Mouse (Mus musculus) heart, postnatal 0 days (tissue): Measurements from ENCODE around the gene Egfl7. TPM values are rescaled to one million over a fixed set of nuclear protein-coding genes. Genes with fewer than 3 reads are reported as not detected.

ENCODE experiments used
- ATAC-seq: fragments of 200-750 bp; cut with Nextera tagmentation; 2 replicates; pipeline ENCODE4 v1.8.0; 2017; ENCODE audit warnings: low read depth, moderate number of reproducible peaks, moderate library complexity; ENCODE audit not compliant: insufficient read depth
- DNase-seq: peaks from one replicate; pipeline ENCODE4 v3.0.0-alpha.2; 2016; ENCODE audit warnings: low spot score
- H3K27ac ChIP-seq: fragments of 300-500 bp; sonication (generic); 2 replicates; pipeline ENCODE4 v1.5.1; 2014; ENCODE audit warnings: low read depth, mild to moderate bottlenecking
- H3K27me3 ChIP-seq: fragments of 300-500 bp; sonication (generic); 2 replicates; pipeline ENCODE4 v1.6.1; 2014; ENCODE audit warnings: low read length, mixed read lengths; ENCODE audit not compliant: control insufficient read depth, insufficient read depth
- H3K36me3 ChIP-seq: fragments of 300-500 bp; sonication (generic); replicated peaks from 2 replicates; pipeline ENCODE4 v1.6.1; 2014; ENCODE audit warnings: low read length, mixed read lengths; ENCODE audit not compliant: control insufficient read depth, insufficient read depth
- H3K4me1 ChIP-seq: fragments of 300-500 bp; sonication (generic); 2 replicates; pipeline ENCODE4 v1.6.1; 2014; ENCODE audit warnings: antibody characterized with exemption; ENCODE audit not compliant: control insufficient read depth, insufficient read depth
- H3K4me2 ChIP-seq: fragments of 300-500 bp; sonication (generic); 2 replicates; pipeline ENCODE4 v1.6.1; 2014; ENCODE audit warnings: low read depth, mild to moderate bottlenecking, low read length, moderate library complexity
- H3K4me3 ChIP-seq: fragments of 300-500 bp; sonication (generic); 2 replicates; pipeline ENCODE4 v1.5.1; 2014; ENCODE audit warnings: low read depth, low read length
- H3K9ac ChIP-seq: fragments of 300-500 bp; sonication (generic); replicated peaks from 2 replicates; pipeline ENCODE4 v1.6.1; 2014; ENCODE audit warnings: low read depth, low read length, mixed read lengths
- H3K9me3 ChIP-seq: fragments of 300-500 bp; sonication (generic); replicated peaks from 2 replicates; pipeline ENCODE4 v1.6.1; 2016; ENCODE audit warnings: low read length; ENCODE audit not compliant: control insufficient read depth
- CTCF ChIP-seq: IDR thresholded peaks from 2 replicates; pipeline ENCODE4 v1.5.1; 2016; ENCODE audit warnings: antibody characterized with exemption, control low read depth, low read depth
- EP300 ChIP-seq: IDR thresholded peaks from 2 replicates; pipeline ENCODE4 v1.6.1; 2016; ENCODE audit warnings: antibody characterized with exemption, low read depth
- WGBS: fragments of 180-500 bp; shearing (Covaris S2); extraction: QIAGEN DNeasy Blood & Tissue Kit; methylation state at CpG from one replicate; pipeline ENCODE4 v1.1.7; 2014; 5-methylcytosine and 5-hydroxymethylcytosine counted together
- polyA plus RNA-seq: library from polyadenylated mRNA; unstranded; fragments of >200 nt; fragmentation: Nextera tagmentation; extraction: Ambion mirVana; gene quantifications from 2 replicates; pipeline ENCODE4 v1.2.1, GENCODE M21; 2015
- total RNA-seq: library from RNA; depleted of rRNA; stranded (reverse); fragments of >200 nt; gene quantifications from 2 replicates; pipeline ENCODE4 v1.2.3, GENCODE M21; 2014; ENCODE audit warnings: low replicate concordance

Egfl7 gene
- total and polyA plus RNA-seq, 2 experiments from 2014 or later, result 158 to 375 TPM

DNA sequence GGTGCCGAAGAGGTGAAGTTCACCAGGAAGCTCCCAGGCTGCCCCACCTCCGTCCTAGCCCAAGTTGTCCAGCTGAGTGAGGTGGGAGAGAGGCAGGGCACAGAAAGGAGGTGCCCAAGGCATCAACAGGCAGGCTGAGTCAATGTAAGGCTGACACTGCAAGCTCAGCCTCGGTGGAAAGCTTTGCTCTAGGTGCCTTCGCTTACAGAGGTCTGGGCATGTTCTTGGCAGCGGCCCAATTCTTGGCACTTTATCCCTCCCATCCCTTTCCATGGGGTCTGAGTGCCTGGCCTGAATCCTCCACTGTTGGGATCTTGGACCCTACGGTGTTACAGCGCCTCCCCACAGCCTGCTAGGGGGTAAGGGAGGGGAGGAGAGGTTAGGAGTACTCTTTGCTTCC is 2.9 kb downstream of the Egfl7 start:
- TF ChIP-seq CTCF, result no peak
- TF ChIP-seq EP300, result no peak
- DNase-seq, result no peak
- no peaks in the 10 kb centered on the region for H3K36me3 ChIP-seq
- H3K4me3 ChIP-seq, result no peak overlapping the region
- H3K9me3 ChIP-seq, result no peaks in the 10 kb centered on the region
- H3K4me1 ChIP-seq, result peaks cover 12% of the 10 kb centered on the region
- WGBS, result 60% methylated on average over 7 of the region's 7 CpGs
- H3K9ac ChIP-seq, result no peak overlapping the region
- peak overlapping the region; percentile 86 for H3K27ac ChIP-seq
- ATAC-seq, result no peak
- no peaks in the 10 kb centered on the region for H3K27me3 ChIP-seq
- H3K4me2 ChIP-seq, result peak overlapping the region; percentile 23; the same call in 1 of the 2 replicates

GRCm38 (mm10) chr2:26583640-26584039 is 3.8 kb downstream of the Egfl7 start:
- peak overlapping the region; percentile 26 for H3K4me2 ChIP-seq
- peaks cover 12% of the 10 kb centered on the region for H3K4me1 ChIP-seq
- no peaks in the 10 kb centered on the region for H3K9me3 ChIP-seq
- H3K9ac ChIP-seq, result peak overlapping the region; percentile 77
- DNase-seq, result peak; percentile 63
- peak overlapping the region; percentile 86 for H3K27ac ChIP-seq
- TF ChIP-seq EP300 (peak; percentile 99), CTCF (no peak)
- 43% methylated on average over 11 of the region's 11 CpGs for WGBS
- peak; percentile 52 for ATAC-seq
- peak overlapping the region; percentile 65 for H3K4me3 ChIP-seq
- H3K27me3 ChIP-seq, result no peaks in the 10 kb centered on the region
- H3K36me3 ChIP-seq, result no peaks in the 10 kb centered on the region

- no peak for DNase-seq
- no peak for TF ChIP-seq EP300
- TF ChIP-seq CTCF, result no peak
- Histone ChIP-seq H3K4me1 (peaks cover 12% of the 10 kb centered on the region; the same call in 1 of the 2 replicates), H3K4me3 (peak overlapping the region; percentile 65), H3K36me3 (no peaks in the 10 kb centered on the region), H3K9me3 (no peaks in the 10 kb centered on the region), H3K4me2 (peak overlapping the region; percentile 47), H3K27me3 (no peaks in the 10 kb centered on the region), H3K9ac (peak overlapping the region; percentile 77), H3K27ac (peak overlapping the region; percentile 86)
- 34% methylated on average over 6 of the region's 6 CpGs for WGBS
- no peak for ATAC-seq
Observed at GRCm38 (mm10) chr2:26585713-26586112, 5.9 kb downstream of the Egfl7 start.

- H3K9ac ChIP-seq, result peak within 1 kb of the TSS; percentile 77
- peak; percentile 47 for ATAC-seq
- TF ChIP-seq CTCF (peak; percentile 45), EP300 (no peak)
- WGBS, result under 1% methylated on average over 53 of the region's 65 CpGs
- H3K4me2 ChIP-seq, result peak within 1 kb of the TSS; percentile 78
- DNase-seq, result no peak
- peaks cover 17% of the 10 kb centered on the region; the same call in 1 of the 2 replicates for H3K4me1 ChIP-seq
- H3K4me3 ChIP-seq, result peak within 1 kb of the TSS; percentile 65
- H3K36me3 ChIP-seq, result peaks cover 2% of the 10 kb centered on the region
- no peaks in the 10 kb centered on the region for H3K27me3 ChIP-seq
- H3K27ac ChIP-seq, result peak within 1 kb of the TSS; percentile 86
- no peaks in the 10 kb centered on the region for H3K9me3 ChIP-seq
Observed at GRCm38 (mm10) chr2:26586294-26587043, 6.7 kb downstream of the Egfl7 start, which contains the start of gene Gm20532. Gene Gm20532, plus strand, starts transcription at chr2:26586639.

GRCm38 (mm10) chr2:26587044-26587405 is 7.2 kb downstream of the Egfl7 start:
- Histone ChIP-seq H3K36me3 (peaks cover 7% of the 10 kb centered on the region), H3K27ac (peak overlapping the region; percentile 86), H3K4me3 (peak overlapping the region; percentile 65), H3K27me3 (no peaks in the 10 kb centered on the region), H3K9ac (peak overlapping the region; percentile 77), H3K4me1 (peaks cover 17% of the 10 kb centered on the region; the same call in 1 of the 2 replicates), H3K4me2 (peak overlapping the region; percentile 78), H3K9me3 (no peaks in the 10 kb centered on the region)
- TF ChIP-seq EP300, result no peak
- peak; percentile 20; the same call in 1 of the 2 replicates for ATAC-seq
- no peak for DNase-seq
- 13% methylated on average over 11 of the region's 11 CpGs for WGBS
